28 mouse cellular contexts compared by ENCODE assay signal in genomic region chr6:55021806-55022205, GRCm38 (mm10). TPM values are rescaled to one million over a fixed set of nuclear protein-coding genes. Genes with fewer than 3 reads are reported as not detected.
A peak's percentile ranks its signal among the peaks of the same experiment; 100 is the strongest.
DNase-seq lines count a peak whose midpoint lies in the region; ATAC-seq and TF ChIP-seq lines count a peak whose summit lies in the region.
"Had no signal": no experiment of that assay in that cellular context is flagged by ENCODE, and none has a peak within 500 bp of the region (broad histone marks: within the 10 kb centered on the region; RNA-seq: fewer than 3 reads in every experiment).

No protein-coding gene starts in this region.

- peak; percentile 8 for DNase-seq in liver, embryonic 13.5 days
- no peak for DNase-seq in liver, postnatal 0 days
- DNase-seq in ES-CJ7 (ENCODE audit: low read depth, low spot score) (peak; percentile 55), R1 (ENCODE audit: low read depth, low spot score) (peak; percentile 65)
- no peak for DNase-seq in stomach, postnatal 0 days (ENCODE audit: low spot score)
- DNase-seq in frontal cortex, postnatal 14 days (ENCODE audit: low spot score in 2 of 2) = no peak
- DNase-seq in gastrocnemius, postnatal 10 days = no peak
- DNase-seq in frontal cortex, postnatal 36 days (ENCODE audit: low spot score in 2 of 2) = no peak
- DNase-seq: adrenal gland, adult 2 months; adrenal gland, postnatal 10 days; adrenal gland, postnatal 25 days; B cell, adult 2 months; cerebellum, adult 11 months; cerebellum, adult 18-20 months; cerebellum, adult 8-10 months; cerebellum, adult 9-11 months; cerebellum, postnatal 14 days; cerebellum, postnatal 36 days; embryo, embryonic 11 days had no signal

- no peak for TF ChIP-seq EP300 in liver, postnatal 0 days (IDR thresholded peaks at IDR 0.05; ENCODE audit: low read depth)
- no peak for TF ChIP-seq EP300 in stomach, postnatal 0 days (optimal IDR thresholded peaks at IDR 0.05)

- peaks cover 5% of the 10 kb centered on the region for H3K4me1 ChIP-seq in liver, embryonic 13.5 days (replicated peaks)
- no peaks in the 10 kb centered on the region for H3K4me1 ChIP-seq in liver, postnatal 0 days (ENCODE audit: insufficient read depth)
- no peaks in the 10 kb centered on the region for H3K4me1 ChIP-seq in stomach, postnatal 0 days (replicated peaks; ENCODE audit: control insufficient read depth, insufficient read depth)
- H3K4me1 ChIP-seq: forebrain, embryonic 12.5 days had no signal

- ATAC-seq in liver, embryonic 13.5 days (ENCODE audit: low read depth) = no peak
- ATAC-seq in liver, postnatal 0 days = no peak
- ATAC-seq in stomach, postnatal 0 days (ENCODE audit: low FRiP score, low TSS enrichment) = peak; percentile 32; the same call in 1 of the 2 replicates
- ATAC-seq: CD4-positive, CD25-positive, alpha-beta regulatory T cell, adult 4 months; forebrain, embryonic 14.5 days; forebrain, embryonic 16.5 days had no signal

- no peaks in the 10 kb centered on the region for H3K27me3 ChIP-seq in liver, embryonic 13.5 days
- H3K27me3 ChIP-seq in liver, postnatal 0 days (ENCODE audit: insufficient read depth, low read length) = no peaks in the 10 kb centered on the region
- no peaks in the 10 kb centered on the region for H3K27me3 ChIP-seq in stomach, postnatal 0 days (ENCODE audit: control insufficient read depth, insufficient read depth, low read length)
- H3K27me3 ChIP-seq: CH12.LX; embryonic facial prominence, embryonic 15.5 days had no signal

- no peaks in the 10 kb centered on the region for H3K9me3 ChIP-seq in liver, embryonic 13.5 days (replicated peaks)
- H3K9me3 ChIP-seq in liver, postnatal 0 days (ENCODE audit: low read length) = no peaks in the 10 kb centered on the region
- H3K9me3 ChIP-seq in stomach, postnatal 0 days (ENCODE audit: control insufficient read depth, low read length) = no peaks in the 10 kb centered on the region
- H3K9me3 ChIP-seq: embryonic facial prominence, embryonic 13.5 days; embryonic facial prominence, embryonic 15.5 days; forebrain, embryonic 10.5 days; forebrain, embryonic 12.5 days had no signal

- TF ChIP-seq CTCF in liver, postnatal 0 days (IDR thresholded peaks at IDR 0.05; ENCODE audit: low read depth) = no peak
- no peak for TF ChIP-seq CTCF in stomach, postnatal 0 days (IDR thresholded peaks at IDR 0.05; ENCODE audit: low read depth)

- H3K4me2 ChIP-seq in liver, embryonic 13.5 days = no peak overlapping the region
- H3K4me2 ChIP-seq in liver, postnatal 0 days (ENCODE audit: low read depth, low read length) = no peak overlapping the region
- H3K4me2 ChIP-seq in stomach, postnatal 0 days (replicated peaks; ENCODE audit: low read depth) = no peak overlapping the region
- H3K4me2 ChIP-seq: embryonic facial prominence, embryonic 13.5 days; embryonic facial prominence, embryonic 15.5 days; forebrain, embryonic 12.5 days had no signal

- no peaks in the 10 kb centered on the region for H3K36me3 ChIP-seq in liver, embryonic 13.5 days
- H3K36me3 ChIP-seq in liver, postnatal 0 days (replicated peaks; ENCODE audit: insufficient read depth, low read length) = no peaks in the 10 kb centered on the region
- H3K36me3 ChIP-seq in stomach, postnatal 0 days (ENCODE audit: control insufficient read depth, insufficient read depth, low read length) = no peaks in the 10 kb centered on the region
- H3K36me3 ChIP-seq: embryonic facial prominence, embryonic 13.5 days; embryonic facial prominence, embryonic 15.5 days; forebrain, embryonic 10.5 days; forebrain, embryonic 12.5 days had no signal

- H3K27ac ChIP-seq in liver, embryonic 13.5 days = no peak overlapping the region
- H3K27ac ChIP-seq in liver, postnatal 0 days (ENCODE audit: low read depth) = no peak overlapping the region
- H3K27ac ChIP-seq in stomach, postnatal 0 days (replicated peaks) = no peak overlapping the region
- H3K27ac ChIP-seq: embryonic facial prominence, embryonic 13.5 days; embryonic facial prominence, embryonic 15.5 days; forebrain, embryonic 10.5 days; forebrain, embryonic 12.5 days had no signal

- no peak overlapping the region for H3K9ac ChIP-seq in liver, embryonic 13.5 days
- no peak overlapping the region for H3K9ac ChIP-seq in liver, postnatal 0 days (replicated peaks)
- no peak overlapping the region for H3K9ac ChIP-seq in stomach, postnatal 0 days (ENCODE audit: low read length)
- H3K9ac ChIP-seq: embryonic facial prominence, embryonic 13.5 days; embryonic facial prominence, embryonic 15.5 days; forebrain, embryonic 12.5 days had no signal

- 69% methylated on average over 7 of the region's 7 CpGs for WGBS in liver, embryonic 13.5 days (ENCODE audit: insufficient replicate concordance)
- WGBS in liver, postnatal 0 days (ENCODE audit: insufficient replicate concordance) = 82% methylated on average over 7 of the region's 7 CpGs
- 75% methylated on average over 7 of the region's 7 CpGs for WGBS in stomach, postnatal 0 days

- no peak overlapping the region for H3K4me3 ChIP-seq in liver, embryonic 13.5 days (replicated peaks)
- H3K4me3 ChIP-seq in liver, postnatal 0 days (ENCODE audit: low read depth, low read length) = no peak overlapping the region
- H3K4me3 ChIP-seq in stomach, postnatal 0 days (ENCODE audit: low read depth, low read length) = no peak overlapping the region
- H3K4me3 ChIP-seq: embryonic facial prominence, embryonic 13.5 days; embryonic facial prominence, embryonic 15.5 days; erythroblast, embryonic 14.5 days; forebrain, embryonic 10.5 days; forebrain, embryonic 12.5 days had no signal

RNA-seq across cellular contexts. Expression of gene Gars, which starts 16.0 kb away (rescaled TPM):
- polyA plus RNA-seq in liver, embryonic 13.5 days (2015; fragmentation: Nextera tagmentation; extraction: Ambion mirVana) = 140 and 153 TPM in 2 replicates
- polyA plus RNA-seq in liver, postnatal 0 days (2015; fragmentation: Nextera tagmentation; extraction: Ambion mirVana) = 49.1 and 57.4 TPM in 2 replicates
- polyA plus RNA-seq in stomach, postnatal 0 days (2015; fragmentation: Nextera tagmentation; extraction: Ambion mirVana) = 103 TPM in 2 replicates
- total RNA-seq in gastrocnemius, postnatal 10 days (2021) = 10 to 100 TPM; 66.8 to 72.7 TPM

RNA-seq across cellular contexts. Expression of gene Ggct, which starts 29.1 kb away (rescaled TPM):
- polyA plus RNA-seq in liver, embryonic 13.5 days (2015; fragmentation: Nextera tagmentation; extraction: Ambion mirVana) = 7.3 and 8.2 TPM in 2 replicates
- 9.2 and 10.7 TPM in 2 replicates for polyA plus RNA-seq in liver, postnatal 0 days (2015; fragmentation: Nextera tagmentation; extraction: Ambion mirVana)
- 9.0 and 9.3 TPM in 2 replicates for polyA plus RNA-seq in stomach, postnatal 0 days (2015; fragmentation: Nextera tagmentation; extraction: Ambion mirVana)
- total RNA-seq in gastrocnemius, postnatal 10 days (2021) = 1 to 10 TPM; 6.3 TPM

RNA-seq across cellular contexts. Expression of gene Nod1, which starts 49.4 kb away (rescaled TPM):
- polyA plus RNA-seq in liver, embryonic 13.5 days (2015; fragmentation: Nextera tagmentation; extraction: Ambion mirVana) = 1.5 and 1.9 TPM in 2 replicates
- 2.7 and 3.3 TPM in 2 replicates for polyA plus RNA-seq in liver, postnatal 0 days (2015; fragmentation: Nextera tagmentation; extraction: Ambion mirVana)
- polyA plus RNA-seq in stomach, postnatal 0 days (2015; fragmentation: Nextera tagmentation; extraction: Ambion mirVana) = 4.5 and 4.9 TPM in 2 replicates
- total RNA-seq in gastrocnemius, postnatal 10 days (2021) = 1 to 10 TPM; 7.0 to 7.6 TPM

Comparison
In these comparisons a context has a peak if more than half of its experiments do, and no peak if none do; other contexts are left out.
1. DNase-seq: peak in liver, embryonic 13.5 days (single experiment), ES-CJ7 (single experiment) and R1 (single experiment); none in liver, postnatal 0 days (single experiment), stomach, postnatal 0 days (single experiment), frontal cortex, postnatal 14 days (0 of 2), gastrocnemius, postnatal 10 days (single experiment) and frontal cortex, postnatal 36 days (0 of 2).